Mouse (Mus musculus) C2C12 (cell line): ENCODE measurements around the gene 1700016D06Rik. TPM values are rescaled to one million over a fixed set of nuclear protein-coding genes. Genes with fewer than 3 reads are reported as not detected.

Experiments
- H3K27me3 ChIP-seq: one replicate; pipeline ENCODE4 v1.6.1; 2011; ENCODE audit not compliant: control insufficient read depth, insufficient read depth, insufficient read length
- H3K36me3 ChIP-seq: one replicate; pipeline ENCODE4 v1.6.1; 2011; ENCODE audit not compliant: control insufficient read depth, insufficient read depth
- H3K4me3 ChIP-seq: one replicate; pipeline ENCODE4 v1.5.1; 2011; ENCODE audit warnings: mild to moderate bottlenecking, control low read depth; ENCODE audit not compliant: poor library complexity, insufficient read depth, severe bottlenecking
- H3K79me2 ChIP-seq: one replicate; pipeline ENCODE4 v1.6.1; 2011; ENCODE audit not compliant: control insufficient read depth, insufficient read depth
- H3K79me3 ChIP-seq: one replicate; pipeline ENCODE4 v1.6.1; 2011; ENCODE audit warnings: low read depth, control low read depth
- H3ac ChIP-seq: one replicate; pipeline ENCODE3; 2011; ENCODE audit warnings: low read depth; ENCODE audit not compliant: control insufficient read depth, insufficient read length
- CEBPB ChIP-seq: IDR thresholded peaks from one replicate; pipeline ENCODE4 v1.6.1; 2011; ENCODE audit warnings: low read depth, mild to moderate bottlenecking, control low read depth, moderate library complexity
- CTCF ChIP-seq: IDR thresholded peaks from one replicate; pipeline ENCODE4 v1.5.1; 2011; ENCODE audit not compliant: control insufficient read depth, insufficient read depth, insufficient read length
- FOSL1 ChIP-seq: IDR thresholded peaks from one replicate; pipeline ENCODE4 v1.8.0; 2011; ENCODE audit warnings: mild to moderate bottlenecking, low read length; ENCODE audit not compliant: poor library complexity, insufficient read depth, severe bottlenecking
- MAX ChIP-seq: IDR thresholded peaks from one replicate; pipeline ENCODE4 v1.6.1; 2011; ENCODE audit warnings: mild to moderate bottlenecking, control low read depth
- MYOD1 ChIP-seq: IDR thresholded peaks from one replicate; pipeline ENCODE4 v1.6.1; 2011; ENCODE audit warnings: low read depth; ENCODE audit not compliant: control insufficient read depth, insufficient read length
- MYOG ChIP-seq: IDR thresholded peaks from one replicate; pipeline ENCODE4 v1.6.1; 2011; ENCODE audit not compliant: control insufficient read depth, insufficient read length; ENCODE audit errors: extremely low read depth
- USF1 ChIP-seq: IDR thresholded peaks from one replicate; pipeline ENCODE4 v1.6.1; 2011; ENCODE audit warnings: low read depth, mild to moderate bottlenecking, control low read depth, moderate library complexity
- polyA plus RNA-seq: library from polyadenylated mRNA; unstranded; fragments of >200 nt; fragmentation: generic; extraction: Trizol; gene quantifications from one replicate; pipeline ENCODE4 v1.2.1, GENCODE M21; 2012; ENCODE audit warnings: missing spikeins

1700016D06Rik gene
- polyA plus RNA-seq, 1 experiment = not detected

DNA sequence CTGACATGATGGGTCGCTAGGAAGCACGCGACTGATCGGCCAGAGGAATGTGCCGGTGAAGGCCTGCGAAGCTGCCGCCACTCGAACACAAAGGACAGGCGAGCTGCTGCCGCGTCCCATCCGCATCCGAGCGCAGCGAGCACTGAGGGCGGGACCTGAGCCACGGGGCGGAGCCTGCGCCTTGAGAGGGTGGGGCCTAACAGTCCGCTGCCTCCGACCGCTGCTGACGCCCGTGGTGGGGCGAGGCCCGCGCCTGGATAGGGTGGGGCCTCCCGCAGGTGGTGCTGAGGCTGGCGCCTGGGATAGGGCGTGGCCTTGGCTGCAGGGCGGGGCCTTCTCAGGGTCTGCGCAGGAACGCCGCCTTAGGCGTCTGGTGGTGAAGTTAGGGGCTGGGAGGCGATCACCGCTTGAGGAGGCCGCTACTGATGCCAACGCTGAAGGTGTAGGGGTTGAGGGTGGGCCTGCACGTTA, 65.2 kb downstream of the 1700016D06Rik start, which contains the start of gene Ankrd10:
Gene Ankrd10 (minus strand): TSS at position 147 of the 471 bp plus-strand sequence.
- Histone ChIP-seq H3K27me3 (no peaks in the 10 kb centered on the region), H3K79me2 (peaks cover 48% of the 10 kb centered on the region), H3K79me3 (peaks cover 40% of the 10 kb centered on the region), H3K36me3 (peaks cover 19% of the 10 kb centered on the region), H3K4me3 (peak within 1 kb of the TSS; percentile 89), H3ac (peak within 1 kb of the TSS; percentile 97)
- no peak for TF ChIP-seq USF1
- TF ChIP-seq MYOG = no peak
- peak; percentile 39 for TF ChIP-seq MAX

- H3K27me3 ChIP-seq = no peaks in the 10 kb centered on the region
- H3K36me3 ChIP-seq = peaks cover 25% of the 10 kb centered on the region
- TF ChIP-seq CEBPB = no peak
- peak; percentile 30 for TF ChIP-seq MAX
- TF ChIP-seq MYOG = no peak
- peaks cover 54% of the 10 kb centered on the region for H3K79me2 ChIP-seq
- peaks cover 46% of the 10 kb centered on the region for H3K79me3 ChIP-seq
- peak overlapping the region; percentile 89 for H3K4me3 ChIP-seq
- H3ac ChIP-seq = peak overlapping the region; percentile 97
Observed at GRCm38 (mm10) chr8:11635012-11635577, 65.8 kb downstream of the 1700016D06Rik start.

- TF ChIP-seq MYOG = no peak
- TF ChIP-seq FOSL1 = no peak
- no peak for TF ChIP-seq CEBPB
- no peak for TF ChIP-seq MYOD1
- TF ChIP-seq MAX = no peak
- H3K36me3 ChIP-seq = peaks cover 30% of the 10 kb centered on the region
- H3K27me3 ChIP-seq = no peaks in the 10 kb centered on the region
- H3K79me3 ChIP-seq = peaks cover 51% of the 10 kb centered on the region
- H3K79me2 ChIP-seq = peaks cover 60% of the 10 kb centered on the region
- peak overlapping the region; percentile 97 for H3ac ChIP-seq
- peak overlapping the region; percentile 89 for H3K4me3 ChIP-seq
Observed at GRCm38 (mm10) chr8:11634331-11635011, 66.4 kb downstream of the 1700016D06Rik start.

DNA sequence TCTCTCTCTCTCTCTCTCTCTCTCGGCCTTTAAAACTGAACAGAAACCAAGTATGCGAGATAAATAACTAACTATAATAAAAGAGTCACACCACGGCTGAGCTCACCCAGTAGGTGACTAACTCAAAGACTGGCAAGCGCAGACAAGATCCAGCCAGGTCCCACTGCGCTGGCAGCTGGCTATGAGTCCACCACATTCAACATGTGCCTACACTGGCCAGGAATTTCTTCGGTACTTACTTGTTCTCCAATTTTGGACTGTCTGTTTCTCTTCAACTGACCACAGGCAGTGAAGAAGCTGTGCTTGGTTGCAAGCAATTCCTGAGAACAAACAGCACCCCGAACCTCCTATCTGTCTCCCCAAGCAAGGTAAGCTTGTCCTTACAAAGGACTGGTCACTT, 67.4 kb downstream of the 1700016D06Rik start:
- peak overlapping the region; percentile 89 for H3K4me3 ChIP-seq
- H3K79me3 ChIP-seq = peaks cover 59% of the 10 kb centered on the region
- H3K27me3 ChIP-seq = no peaks in the 10 kb centered on the region
- H3K79me2 ChIP-seq = peaks cover 71% of the 10 kb centered on the region
- H3ac ChIP-seq = peak overlapping the region; percentile 32
- no peak for TF ChIP-seq CTCF
- peak; percentile 60 for TF ChIP-seq MAX
- no peak for TF ChIP-seq FOSL1
- TF ChIP-seq USF1 = no peak
- peaks cover 39% of the 10 kb centered on the region for H3K36me3 ChIP-seq

DNA sequence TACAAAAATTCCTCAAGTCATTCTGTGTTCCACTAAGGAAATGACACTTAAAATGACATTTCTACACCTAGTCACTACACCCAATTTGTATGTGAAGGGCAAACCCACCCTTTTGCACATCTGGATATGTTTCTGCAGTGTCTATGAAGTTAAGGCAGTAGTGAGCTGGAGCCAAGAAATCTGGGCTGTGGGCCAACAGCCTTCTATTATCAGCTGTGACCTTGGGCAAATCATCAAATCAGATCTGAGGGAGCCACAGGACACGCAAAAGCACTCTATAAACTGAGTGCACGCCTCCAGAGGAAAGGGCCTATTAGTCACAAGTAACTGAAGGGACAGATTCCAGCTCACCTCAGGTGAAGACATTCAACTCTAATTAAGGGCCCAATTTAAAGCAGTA, 68.5 kb downstream of the 1700016D06Rik start:
- H3K27me3 ChIP-seq = no peaks in the 10 kb centered on the region
- TF ChIP-seq MYOD1 = no peak
- TF ChIP-seq MAX = no peak
- TF ChIP-seq FOSL1 = no peak
- no peak for TF ChIP-seq USF1
- TF ChIP-seq MYOG = no peak
- TF ChIP-seq CEBPB = no peak
- TF ChIP-seq CTCF = no peak
- H3ac ChIP-seq = no peak overlapping the region
- H3K79me3 ChIP-seq = peaks cover 61% of the 10 kb centered on the region
- H3K79me2 ChIP-seq = peaks cover 79% of the 10 kb centered on the region
- no peak overlapping the region for H3K4me3 ChIP-seq
- peaks cover 49% of the 10 kb centered on the region for H3K36me3 ChIP-seq

GRCm38 (mm10) chr8:11629206-11629605, 71.7 kb downstream of the 1700016D06Rik start:
- H3K27me3 ChIP-seq = no peaks in the 10 kb centered on the region
- no peak overlapping the region for H3ac ChIP-seq
- H3K79me2 ChIP-seq = peaks cover 92% of the 10 kb centered on the region
- peaks cover 80% of the 10 kb centered on the region for H3K36me3 ChIP-seq
- no peak overlapping the region for H3K4me3 ChIP-seq
- no peak for TF ChIP-seq USF1
- no peak for TF ChIP-seq MAX
- no peak for TF ChIP-seq CEBPB
- no peak for TF ChIP-seq MYOD1
- TF ChIP-seq FOSL1 = no peak
- TF ChIP-seq MYOG = no peak
- no peak for TF ChIP-seq CTCF
- peaks cover 64% of the 10 kb centered on the region for H3K79me3 ChIP-seq
